Mouse (Mus musculus): ENCODE results near the gene Rnf123. TPM values are rescaled to one million over a fixed set of nuclear protein-coding genes. Genes with fewer than 3 reads are reported as not detected.
A peak's percentile ranks its signal among the peaks of the same experiment; 100 is the strongest.

Rnf123 gene
- polyA plus RNA-seq, 1 experiment from 2014 or later, result 43.1 TPM

GRCm38 (mm10) chr9:108054331-108055040, 28.7 kb downstream of the Rnf123 start:
- H3K4me1 ChIP-seq (replicated peaks), result peaks cover 25% of the 10 kb centered on the region
- H3K27me3 ChIP-seq, result no peaks in the 10 kb centered on the region
- WGBS, result 91% methylated on average over 22 of the region's 22 CpGs
- ATAC-seq (ENCODE audit: low FRiP score), result no peak
- H3K9ac ChIP-seq, result peak overlapping the region; percentile 24; the same call in 1 of the 2 replicates
- peaks cover 79% of the 10 kb centered on the region for H3K36me3 ChIP-seq
- no peak overlapping the region for H3K4me2 ChIP-seq
- no peaks in the 10 kb centered on the region for H3K9me3 ChIP-seq
- H3K4me3 ChIP-seq, result no peak overlapping the region
- H3K27ac ChIP-seq, result no peak overlapping the region

DNA sequence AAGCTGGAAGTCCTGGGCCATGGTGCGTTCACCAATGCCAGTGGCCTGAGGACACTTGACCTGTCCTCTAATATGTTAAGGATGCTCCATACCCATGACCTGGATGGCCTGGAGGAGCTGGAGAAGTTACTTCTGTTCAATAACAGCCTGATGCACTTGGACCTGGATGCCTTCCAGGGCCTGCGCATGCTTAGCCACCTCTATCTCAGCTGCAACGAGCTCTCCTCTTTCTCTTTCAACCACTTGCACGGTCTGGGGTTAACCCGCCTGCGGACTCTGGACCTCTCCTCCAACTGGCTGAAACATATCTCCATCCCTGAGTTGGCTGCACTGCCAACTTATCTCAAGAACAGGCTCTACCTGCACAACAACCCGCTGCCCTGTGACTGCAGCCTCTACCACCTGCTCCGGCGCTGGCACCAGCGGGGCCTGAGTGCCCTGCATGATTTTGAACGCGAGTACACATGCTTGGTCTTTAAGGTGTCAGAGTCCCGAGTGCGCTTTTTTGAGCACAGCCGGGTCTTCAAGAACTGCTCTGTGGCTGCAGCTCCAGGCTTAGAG, 29.4 kb downstream of the Rnf123 start:
- no peaks in the 10 kb centered on the region for H3K27me3 ChIP-seq
- H3K9me3 ChIP-seq, result no peaks in the 10 kb centered on the region
- ATAC-seq (ENCODE audit: low FRiP score), result no peak
- WGBS, result 93% methylated on average over 15 of the region's 15 CpGs
- H3K4me2 ChIP-seq, result no peak overlapping the region
- peaks cover 72% of the 10 kb centered on the region for H3K36me3 ChIP-seq
- H3K4me1 ChIP-seq (replicated peaks), result peaks cover 27% of the 10 kb centered on the region
- 0 out of 2 replicates have a peak overlapping the region, but pooled peaks have one; percentile 24 for H3K9ac ChIP-seq
- H3K4me3 ChIP-seq, result no peak overlapping the region
- no peak overlapping the region for H3K27ac ChIP-seq

GRCm38 (mm10) chr9:108052885-108053664, 30.1 kb downstream of the Rnf123 start, which contains the start of gene Amigo3:
Gene Amigo3 (plus strand): TSS chr9:108053159.
- Histone ChIP-seq H3K27ac (peak within 1 kb of the TSS; percentile 23; the same call in 1 of the 2 replicates), H3K36me3 (peaks cover 65% of the 10 kb centered on the region), H3K4me2 (peak within 1 kb of the TSS; percentile 36), H3K4me3 (no peak within 1 kb of the TSS), H3K9me3 (no peaks in the 10 kb centered on the region), H3K9ac (peak within 1 kb of the TSS; percentile 29; the same call in 1 of the 2 replicates), H3K27me3 (no peaks in the 10 kb centered on the region), H3K4me1 (replicated peaks) (peaks cover 33% of the 10 kb centered on the region)
- 0 out of 2 replicates have a peak, but pooled peaks have one; percentile 18 for ATAC-seq (ENCODE audit: low FRiP score)
- WGBS, result 59% methylated on average over 20 of the region's 20 CpGs

DNA sequence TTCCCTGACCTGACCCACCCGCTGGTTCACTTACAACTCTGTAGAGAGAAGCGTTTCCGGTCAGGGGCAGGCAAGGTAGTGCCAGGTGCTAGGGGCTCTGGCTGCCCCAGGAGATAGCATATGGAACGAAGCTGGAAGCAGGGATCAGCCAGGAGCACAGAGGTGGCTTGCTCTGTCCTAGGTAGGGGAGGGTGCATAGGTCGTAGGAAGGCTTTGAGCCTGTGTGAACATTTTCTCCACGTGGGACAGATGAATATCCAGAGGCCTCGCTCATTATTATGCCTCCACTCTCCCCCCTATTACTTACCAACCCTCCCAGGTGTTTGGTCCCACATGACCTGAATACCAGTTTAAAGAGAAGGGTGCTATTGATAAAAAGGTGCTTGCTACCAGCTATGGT, 30.7 kb downstream of the Rnf123 start:
- H3K27me3 ChIP-seq, result no peaks in the 10 kb centered on the region
- H3K4me1 ChIP-seq (replicated peaks), result peaks cover 40% of the 10 kb centered on the region
- H3K36me3 ChIP-seq, result peaks cover 63% of the 10 kb centered on the region
- peak overlapping the region; percentile 23; the same call in 1 of the 2 replicates for H3K27ac ChIP-seq
- no peak overlapping the region for H3K9ac ChIP-seq
- no peaks in the 10 kb centered on the region for H3K9me3 ChIP-seq
- ATAC-seq (ENCODE audit: low FRiP score), result no peak
- H3K4me3 ChIP-seq, result no peak overlapping the region
- no peak overlapping the region for H3K4me2 ChIP-seq
- WGBS, result 73% methylated on average over 7 of the region's 7 CpGs

- H3K4me1 ChIP-seq (replicated peaks), result peaks cover 41% of the 10 kb centered on the region
- H3K4me3 ChIP-seq, result no peak overlapping the region
- 76% methylated on average over 4 of the region's 4 CpGs for WGBS
- H3K9ac ChIP-seq, result no peak overlapping the region; the same call in 1 of the 2 replicates
- no peak overlapping the region for H3K4me2 ChIP-seq
- no peaks in the 10 kb centered on the region for H3K27me3 ChIP-seq
- no peaks in the 10 kb centered on the region for H3K9me3 ChIP-seq
- H3K36me3 ChIP-seq, result peaks cover 63% of the 10 kb centered on the region
- no peak for ATAC-seq (ENCODE audit: low FRiP score)
- no peak overlapping the region for H3K27ac ChIP-seq
These were observed 31.3 kb downstream of the Rnf123 start for GRCm38 (mm10) chr9:108051931-108052220.

- no peak for ATAC-seq (ENCODE audit: low FRiP score)
- no peak overlapping the region; the same call in 1 of the 2 replicates for H3K9ac ChIP-seq
- no peak overlapping the region for H3K4me3 ChIP-seq
- no peak overlapping the region for H3K4me2 ChIP-seq
- 96% methylated on average over 15 of the region's 15 CpGs for WGBS
- peaks cover 41% of the 10 kb centered on the region for H3K4me1 ChIP-seq (replicated peaks)
- H3K27me3 ChIP-seq, result no peaks in the 10 kb centered on the region
- no peaks in the 10 kb centered on the region for H3K9me3 ChIP-seq
- H3K27ac ChIP-seq, result no peak overlapping the region
- H3K36me3 ChIP-seq, result peaks cover 63% of the 10 kb centered on the region
These were observed 31.8 kb downstream of the Rnf123 start for GRCm38 (mm10) chr9:108051184-108051930.

DNA sequence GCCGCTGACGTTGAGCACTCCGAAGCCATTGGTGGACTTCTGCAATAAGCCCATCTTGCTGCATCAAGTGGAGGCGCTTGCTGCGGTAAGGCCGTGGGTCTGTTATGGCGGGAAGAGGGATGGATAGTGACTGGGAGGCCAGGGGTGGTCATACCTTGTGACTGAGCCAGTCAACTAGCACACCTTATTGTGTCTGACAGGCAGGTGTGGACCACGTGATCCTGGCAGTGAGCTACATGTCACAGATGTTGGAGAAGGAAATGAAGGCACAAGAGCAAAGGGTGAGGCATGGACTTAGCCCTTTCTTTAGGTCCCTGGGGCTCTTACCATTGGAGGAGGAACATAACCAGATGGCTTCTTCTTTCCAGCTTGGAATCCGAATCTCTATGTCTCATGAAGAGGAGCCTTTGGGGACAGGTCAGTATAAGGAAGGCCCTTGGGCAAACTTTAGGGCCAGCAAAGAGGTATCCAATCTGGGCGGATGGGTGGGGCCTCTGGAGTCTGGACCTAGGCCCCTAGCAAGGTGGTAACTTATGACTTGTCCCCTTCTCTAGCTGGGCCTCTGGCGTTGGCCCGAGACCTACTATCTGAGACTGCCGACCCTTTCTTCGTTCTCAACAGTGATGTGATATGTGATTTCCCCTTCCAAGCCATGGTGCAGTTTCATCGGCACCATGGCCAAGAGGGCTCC, 33.4 kb downstream of the Rnf123 start:
- Histone ChIP-seq H3K27me3 (no peaks in the 10 kb centered on the region), H3K36me3 (peaks cover 63% of the 10 kb centered on the region), H3K4me1 (replicated peaks) (peaks cover 41% of the 10 kb centered on the region), H3K27ac (peak overlapping the region; percentile 83), H3K9ac (peak overlapping the region; percentile 84), H3K9me3 (no peaks in the 10 kb centered on the region), H3K4me2 (peak overlapping the region; percentile 96), H3K4me3 (peak overlapping the region; percentile 74)
- WGBS, result 43% methylated on average over 15 of the region's 15 CpGs
- ATAC-seq (ENCODE audit: low FRiP score), result no peak; the same call in none of the 2 replicates

DNA sequence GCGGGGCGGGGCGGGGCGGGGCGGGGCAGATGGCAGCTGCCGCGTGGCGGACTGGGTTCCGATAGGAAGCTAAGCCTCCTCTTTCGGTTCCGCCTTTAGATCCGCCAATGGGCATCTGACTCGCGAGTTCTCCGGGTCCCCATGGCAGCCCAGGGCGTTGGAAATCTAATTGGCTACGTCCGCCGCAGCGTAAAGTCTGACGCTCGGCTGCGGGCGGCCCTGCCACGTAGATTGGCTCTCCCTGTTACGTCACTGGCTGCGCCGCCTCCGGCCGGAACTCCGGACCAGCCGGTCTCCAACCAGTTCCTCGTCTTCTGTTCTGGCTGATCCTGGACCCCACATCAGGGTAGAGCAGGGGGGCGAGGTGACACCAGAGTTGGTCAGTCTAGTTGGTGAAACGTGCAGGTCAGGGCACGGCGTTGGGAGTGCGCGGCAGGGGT, 34.1 kb downstream of the Rnf123 start, which contains the start of gene Gmppb:
Gmppb (plus strand) TSS at position 227 of the 440 bp plus-strand sequence.
- peak within 1 kb of the TSS; percentile 83 for H3K27ac ChIP-seq
- ATAC-seq (ENCODE audit: low FRiP score), result peak; percentile 96

DNA sequence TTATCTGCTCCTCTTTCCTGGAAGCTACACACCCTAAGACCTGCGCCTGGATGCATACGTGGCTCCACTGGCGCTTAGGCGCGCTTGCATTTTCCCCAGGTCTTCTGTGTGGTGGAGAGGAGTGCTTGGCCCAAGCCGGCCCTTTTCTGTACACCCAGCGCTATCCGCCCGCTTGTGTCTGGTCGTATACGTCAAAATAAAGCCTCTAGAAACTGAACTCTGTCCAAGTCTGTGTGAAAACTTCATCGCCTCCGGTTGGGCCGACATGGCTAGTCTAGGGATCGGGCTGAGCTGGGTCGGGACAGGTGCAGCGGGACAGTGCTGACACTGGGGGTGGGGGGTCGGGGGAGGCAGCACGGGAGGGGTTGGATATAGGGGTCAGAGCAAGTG, 34.6 kb downstream of the Rnf123 start:
- Histone ChIP-seq H3K27ac (peak overlapping the region; percentile 79), H3K4me2 (peak overlapping the region; percentile 96), H3K4me1 (replicated peaks) (peaks cover 41% of the 10 kb centered on the region), H3K9me3 (no peaks in the 10 kb centered on the region), H3K36me3 (peaks cover 54% of the 10 kb centered on the region), H3K4me3 (peak overlapping the region; percentile 74), H3K27me3 (no peaks in the 10 kb centered on the region), H3K9ac (peak overlapping the region; percentile 67)
- 2% methylated on average over 19 of the region's 19 CpGs for WGBS
- ATAC-seq (ENCODE audit: low FRiP score), result peak; percentile 55

More for the DNA sequence above, 34.1 kb downstream of the Rnf123 start, which contains the start of gene Gmppb:
- H3K27me3 ChIP-seq, result no peaks in the 10 kb centered on the region
- peaks cover 59% of the 10 kb centered on the region for H3K36me3 ChIP-seq
- peak within 1 kb of the TSS; percentile 84 for H3K9ac ChIP-seq
- H3K4me1 ChIP-seq (replicated peaks), result peaks cover 41% of the 10 kb centered on the region
- peak within 1 kb of the TSS; percentile 96 for H3K4me2 ChIP-seq
- peak within 1 kb of the TSS; percentile 74 for H3K4me3 ChIP-seq
- WGBS, result under 1% methylated on average over 30 of the region's 39 CpGs
- H3K9me3 ChIP-seq, result no peaks in the 10 kb centered on the region

- peak overlapping the region; percentile 74 for H3K4me3 ChIP-seq
- ATAC-seq (ENCODE audit: low FRiP score), result no peak
- H3K36me3 ChIP-seq, result peaks cover 57% of the 10 kb centered on the region
- WGBS, result 51% methylated on average over 17 of the region's 17 CpGs
- H3K4me1 ChIP-seq (replicated peaks), result peaks cover 35% of the 10 kb centered on the region
- H3K4me2 ChIP-seq, result peak overlapping the region; percentile 96
- peak overlapping the region; percentile 67; the same call in 1 of the 2 replicates for H3K9ac ChIP-seq
- peak overlapping the region; percentile 79 for H3K27ac ChIP-seq
- H3K27me3 ChIP-seq, result no peaks in the 10 kb centered on the region
- no peaks in the 10 kb centered on the region for H3K9me3 ChIP-seq
These were observed 35.3 kb downstream of the Rnf123 start for GRCm38 (mm10) chr9:108047601-108048565.

Measured in hindbrain, embryonic 13.5 days (tissue).